Mouse (Mus musculus): Measurements from ENCODE around the gene Ccdc88a.
A peak's percentile ranks its signal among the peaks of the same experiment; 100 is the strongest.
"Not testable (repeated sequence)": the region's sequence is repeated elsewhere in the genome, so short reads cannot be mapped to it uniquely, and the experiment has no call there.

The Ccdc88a gene

DNA sequence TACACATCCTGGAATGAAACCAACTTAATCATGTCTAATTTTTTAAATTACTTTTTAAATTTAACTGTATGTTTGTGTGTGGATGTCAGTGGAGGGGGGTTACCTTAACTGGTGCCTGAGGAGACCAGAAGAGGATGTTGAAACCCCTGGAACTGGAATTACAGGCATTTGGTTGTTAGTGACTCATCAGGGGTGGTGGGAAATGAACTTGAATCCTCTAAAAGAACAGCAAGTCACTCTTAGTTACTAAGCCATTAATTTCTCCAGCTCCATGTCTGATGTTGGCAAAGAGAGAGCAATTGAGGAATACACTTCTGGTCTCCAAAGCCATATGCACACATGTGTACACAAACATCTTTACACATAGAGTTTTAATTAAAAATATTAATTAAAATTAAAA, 101.2 kb downstream of the Ccdc88a start:
- DNase-seq (ENCODE audit: low spot score): no peak

- no peak for DNase-seq (ENCODE audit: low spot score)
Measured at GRCm38 (mm10) chr11:29493135-29493534, 119.7 kb downstream of the Ccdc88a start.

- no peak for DNase-seq (ENCODE audit: low spot score)
Measured at GRCm38 (mm10) chr11:29496962-29497361, 123.5 kb downstream of the Ccdc88a start.

- no peak for DNase-seq (ENCODE audit: low spot score)
Measured at GRCm38 (mm10) chr11:29503948-29504893, 130.8 kb downstream of the Ccdc88a start.

GRCm38 (mm10) chr11:29504899-29505625, 131.6 kb downstream of the Ccdc88a start:
- DNase-seq (ENCODE audit: low spot score): no peak

DNA sequence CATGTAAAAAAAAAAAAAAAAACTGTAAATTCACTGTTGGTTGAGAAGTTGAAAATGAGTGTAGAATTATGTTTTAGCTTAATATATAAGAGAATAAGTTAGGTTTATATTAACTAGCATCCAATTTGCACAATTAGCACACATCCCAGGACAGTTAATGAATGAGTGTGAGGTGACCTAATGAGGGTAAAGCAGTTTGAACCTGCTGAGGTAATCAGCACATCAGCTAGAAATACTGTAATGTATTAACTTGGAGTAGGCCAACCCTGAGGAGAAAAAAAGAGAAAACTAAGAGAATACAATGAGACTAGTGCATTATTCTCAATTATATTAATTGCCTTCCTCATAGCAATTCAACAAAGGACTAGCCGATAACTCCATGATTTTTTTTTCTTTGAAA, 136.0 kb downstream of the Ccdc88a start:
- DNase-seq (ENCODE audit: low spot score): no peak

- no peak for DNase-seq (ENCODE audit: low spot score)
Measured at GRCm38 (mm10) chr11:29512818-29513535, 139.5 kb downstream of the Ccdc88a start.

DNA sequence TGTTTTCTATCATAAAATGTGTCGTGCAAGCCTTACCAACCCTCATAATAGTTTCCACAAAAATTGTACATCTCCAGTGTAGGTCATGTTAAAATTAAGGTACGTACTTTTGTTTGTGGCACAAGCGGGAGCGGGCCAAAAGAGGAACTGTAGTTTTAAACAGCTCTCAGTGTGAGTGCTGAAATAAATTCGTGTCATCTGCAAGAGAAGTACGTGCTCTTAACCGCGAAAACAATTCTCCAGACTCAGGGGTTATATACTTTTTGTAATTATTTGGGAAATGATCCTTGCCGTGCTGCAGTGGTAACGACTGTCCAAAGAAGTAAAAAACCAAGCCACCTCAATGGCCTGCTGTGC, 140.8 kb downstream of the Ccdc88a start:
- DNase-seq (ENCODE audit: low spot score): no peak

DNA sequence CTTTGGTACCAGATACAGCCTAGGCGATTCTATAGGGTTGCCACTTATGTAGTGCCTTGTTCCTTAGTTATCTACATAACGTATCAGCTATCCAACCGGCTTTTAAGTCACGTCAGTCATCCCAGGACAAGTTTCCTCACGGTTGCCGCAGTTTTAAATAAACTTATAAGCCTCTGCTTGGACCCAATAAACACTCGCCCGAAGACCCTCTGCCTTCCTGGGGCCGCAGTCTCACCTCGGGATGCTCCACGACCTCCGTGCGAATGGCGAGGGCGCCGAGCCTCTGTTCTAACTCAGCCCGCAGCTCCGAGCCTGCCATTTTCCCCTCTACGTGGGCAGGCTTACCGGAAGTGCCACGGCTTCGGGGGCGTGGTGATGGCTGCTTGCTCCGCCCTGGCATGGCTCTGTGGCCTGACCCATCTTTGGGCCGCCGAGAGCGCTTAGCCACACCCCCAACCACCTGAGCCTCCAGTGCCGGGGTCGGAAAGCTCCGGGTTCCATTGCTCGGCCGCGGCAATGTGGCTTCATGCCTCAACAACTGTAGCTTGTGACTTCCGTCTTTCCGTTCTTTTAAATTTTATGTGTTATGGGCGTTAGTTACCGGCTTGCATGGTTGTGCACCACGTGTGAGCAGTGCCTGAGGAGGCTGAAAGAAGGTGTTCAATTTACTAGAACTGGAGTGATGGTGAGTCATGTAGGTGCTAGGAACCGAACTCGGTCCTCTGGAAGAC, 141.4 kb downstream of the Ccdc88a start, which contains the start of gene Prorsd1:
Gene Prorsd1 (minus strand): TSS at position 352 of the 731 bp plus-strand sequence.
- peak; percentile 92 for DNase-seq (ENCODE audit: low spot score)

DNA sequence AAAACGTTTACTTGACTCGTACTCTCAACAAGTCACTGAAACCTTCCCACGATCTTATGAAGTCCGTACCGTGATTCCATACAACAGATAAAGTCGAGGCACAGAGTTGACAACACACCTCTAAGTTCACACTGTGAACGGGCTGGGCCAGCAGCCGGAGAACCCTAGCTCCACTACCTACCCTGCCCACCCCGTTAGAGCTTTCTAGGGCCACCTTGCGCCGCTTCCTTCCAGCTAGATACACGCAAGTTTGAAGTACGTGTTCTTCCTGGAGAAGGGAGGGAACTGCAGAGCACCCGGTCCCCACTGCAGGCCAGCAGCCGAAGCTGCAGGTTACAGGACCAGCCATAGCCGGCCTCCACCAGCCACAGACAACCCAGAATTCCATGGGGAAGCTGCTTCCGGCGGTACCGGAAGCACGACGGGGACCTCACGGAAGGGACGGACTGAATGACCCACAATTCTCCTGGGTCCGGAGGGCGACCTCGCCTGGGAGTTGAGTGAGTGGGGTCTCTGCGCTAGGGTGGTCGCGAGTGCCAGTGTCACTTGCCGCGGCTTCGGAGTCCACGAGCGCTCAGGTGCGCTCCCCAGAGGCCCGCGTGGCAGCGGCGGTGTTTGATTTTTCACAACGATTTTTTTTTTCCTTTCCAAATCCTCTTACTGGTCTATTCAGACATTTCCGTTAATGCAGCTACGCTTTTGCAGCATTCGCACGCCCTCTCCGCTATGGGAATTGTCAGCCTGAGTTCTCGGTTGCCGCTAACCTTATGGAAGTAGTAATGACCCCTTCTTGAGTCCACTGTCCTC, 152.7 kb downstream of the Ccdc88a start, which contains the start of gene Mtif2:
Gene Mtif2 (plus strand): TSS at position 421 of the 807 bp plus-strand sequence.
- DNase-seq (ENCODE audit: low spot score): peak; percentile 83

GRCm38 (mm10) chr11:29538201-29538600, 164.7 kb downstream of the Ccdc88a start:
- DNase-seq (ENCODE audit: low spot score): no peak

DNA sequence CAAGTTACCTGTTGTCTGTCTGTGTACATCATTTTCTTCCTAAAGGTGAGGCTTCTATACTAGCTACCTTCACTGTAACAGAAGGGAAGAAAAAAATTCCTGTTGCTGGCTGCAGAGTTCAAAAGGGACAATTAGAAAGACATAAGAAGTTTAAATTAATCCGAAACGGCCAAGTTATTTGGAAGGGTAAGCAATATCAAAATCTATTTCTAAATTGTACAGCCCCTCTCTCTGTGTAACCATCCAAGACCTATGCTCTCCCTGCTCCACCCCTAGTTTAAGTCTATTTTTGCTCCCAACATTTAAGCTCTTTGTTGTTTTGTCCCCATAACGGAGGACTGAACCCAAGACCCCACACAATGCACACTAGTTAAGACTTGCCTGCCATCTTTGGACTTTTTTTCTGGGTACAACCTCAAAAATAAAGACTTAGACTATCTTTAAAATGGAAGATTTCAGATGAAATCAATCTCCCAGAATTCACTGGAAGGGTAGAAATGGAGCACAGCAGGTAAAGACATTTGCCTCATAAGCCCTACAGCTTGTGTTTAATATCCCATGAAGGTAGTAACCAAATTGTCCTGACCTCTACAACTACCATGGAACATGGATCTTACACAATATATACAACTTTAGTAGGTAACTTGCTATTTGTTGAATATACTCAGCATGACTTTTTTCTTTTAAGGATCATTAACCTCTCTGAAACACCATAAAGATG, 170.9 kb downstream of the Ccdc88a start:
- no peak for DNase-seq (ENCODE audit: low spot score)

- DNase-seq (ENCODE audit: low spot score): not testable (repeated sequence)
Measured at GRCm38 (mm10) chr11:29545150-29545752, 171.8 kb downstream of the Ccdc88a start.

GRCm38 (mm10) chr11:29546297-29546696, 172.8 kb downstream of the Ccdc88a start:
- DNase-seq (ENCODE audit: low spot score): not testable (repeated sequence)

DNA sequence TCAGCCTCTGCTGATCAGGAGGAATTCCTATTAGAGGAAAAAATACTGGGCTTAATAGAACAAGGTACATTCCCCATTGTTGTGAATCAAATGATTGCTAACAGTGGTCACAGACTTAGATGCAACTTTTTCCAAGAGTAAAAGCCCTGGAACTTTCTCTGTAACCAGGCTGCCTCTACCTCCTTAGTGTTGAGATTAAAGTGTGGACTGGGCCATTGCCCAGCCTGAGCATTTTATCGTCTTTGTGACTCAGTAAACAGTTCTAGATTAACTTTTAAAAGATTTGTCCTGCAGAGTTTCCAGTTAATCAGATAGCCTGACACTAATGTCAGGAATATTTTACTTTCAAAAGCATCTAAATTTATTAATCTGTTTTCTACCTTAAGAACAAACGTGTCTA, 173.3 kb downstream of the Ccdc88a start:
- DNase-seq (ENCODE audit: low spot score): no peak

GRCm38 (mm10) chr11:29547249-29547751, 173.8 kb downstream of the Ccdc88a start:
- no peak for DNase-seq (ENCODE audit: low spot score)

DNA sequence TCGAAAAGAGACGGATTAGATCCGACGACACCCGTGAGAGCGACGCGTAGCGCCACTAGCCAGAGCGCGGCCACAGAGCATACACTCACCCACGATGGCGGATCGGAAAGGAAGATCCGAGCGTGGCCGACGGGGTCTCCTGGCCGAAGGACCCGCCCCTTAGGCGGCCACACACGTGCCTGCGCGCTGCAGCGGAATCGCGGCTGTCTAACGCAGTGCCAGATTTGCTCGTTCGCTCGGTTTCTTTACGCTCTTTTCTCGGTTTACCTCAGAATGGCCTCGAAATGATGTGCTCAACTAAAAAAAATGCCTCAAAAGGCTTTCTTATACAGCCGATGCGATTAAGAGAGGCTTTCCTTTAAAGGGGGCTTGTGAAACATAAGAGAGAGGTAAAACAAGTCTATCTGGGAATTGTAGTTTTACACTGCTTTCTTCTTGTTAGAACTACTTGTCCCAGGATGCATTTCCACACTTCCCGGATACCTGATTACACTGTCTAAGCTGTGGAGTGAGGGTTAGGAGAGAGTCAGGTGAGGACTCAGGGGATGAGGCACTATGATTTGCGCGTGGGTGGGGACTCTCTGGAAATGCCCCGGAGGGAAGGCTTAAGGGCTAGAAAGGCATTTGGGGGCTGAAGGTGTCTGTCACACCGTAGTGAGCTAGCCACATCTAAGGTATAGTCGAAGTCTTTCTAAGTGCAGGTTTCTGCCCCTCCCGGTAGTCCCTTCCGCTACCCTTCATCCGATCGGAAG, 174.5 kb downstream of the Ccdc88a start, which contains the start of the genes Clhc1 and Rps27a:
Gene Clhc1 (plus strand): TSS at position 199 of the 752 bp plus-strand sequence.
Gene Rps27a (minus strand): TSS at position 358 of the 752 bp plus-strand sequence.
- peak; percentile 92 for DNase-seq (ENCODE audit: low spot score)

Measured in testis, postnatal 14 days (tissue).